Mouse (Mus musculus): ENCODE data around the gene Abcc6.
"Not testable (repeated sequence)": the region's sequence is repeated elsewhere in the genome, so short reads cannot be mapped to it uniquely, and the experiment has no call there.

Gene Abcc6

GRCm38 (mm10) chr7:45939836-45940235 is 90.3 kb downstream of the Abcc6 start:
- DNase-seq (ENCODE audit: low read depth, low spot score): no peak

DNA sequence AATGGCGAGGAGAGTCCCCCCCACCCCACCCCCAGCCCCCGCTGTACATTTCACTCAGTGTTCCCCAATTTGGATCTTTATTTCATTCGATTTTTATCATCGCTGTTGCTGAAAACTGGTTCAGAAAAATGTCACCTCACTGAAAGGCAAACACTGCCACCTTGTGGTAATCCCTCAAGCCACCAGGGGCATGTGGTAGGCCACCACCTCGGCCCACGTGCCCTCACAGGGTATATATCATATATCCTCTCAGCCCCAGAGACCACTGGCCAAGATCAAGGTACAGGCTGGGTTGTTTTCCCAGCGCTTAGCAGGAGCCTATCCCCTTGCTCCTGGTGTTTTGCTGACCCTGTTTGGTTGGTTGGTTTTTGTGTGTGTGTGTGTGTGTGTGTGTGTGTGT is 95.0 kb downstream of the Abcc6 start:
- DNase-seq (ENCODE audit: low read depth, low spot score): peak; percentile 55

- not testable (repeated sequence) for DNase-seq (ENCODE audit: low read depth, low spot score)
Measured at GRCm38 (mm10) chr7:45933766-45934165, 96.3 kb downstream of the Abcc6 start.

DNA sequence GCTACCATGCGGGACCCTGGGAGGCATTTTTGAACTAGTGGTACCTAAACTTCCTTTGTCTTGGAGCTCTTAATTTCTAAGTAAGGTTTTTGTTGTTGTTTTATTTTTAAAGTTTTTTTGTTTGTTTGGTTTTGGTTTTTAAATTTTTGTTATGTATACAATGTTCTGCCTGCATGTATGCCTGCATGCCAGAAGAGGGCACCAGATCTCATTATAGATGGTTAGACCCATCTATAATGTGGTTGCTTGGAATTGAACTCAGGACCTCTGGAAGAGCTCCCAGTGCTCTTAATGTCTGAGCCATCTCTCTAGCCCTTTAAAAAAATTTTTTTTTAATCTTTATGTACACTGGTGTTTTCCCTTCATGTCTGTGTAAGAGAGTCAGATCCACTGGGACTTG is 100.4 kb downstream of the Abcc6 start:
- DNase-seq (ENCODE audit: low read depth, low spot score): no peak

DNA sequence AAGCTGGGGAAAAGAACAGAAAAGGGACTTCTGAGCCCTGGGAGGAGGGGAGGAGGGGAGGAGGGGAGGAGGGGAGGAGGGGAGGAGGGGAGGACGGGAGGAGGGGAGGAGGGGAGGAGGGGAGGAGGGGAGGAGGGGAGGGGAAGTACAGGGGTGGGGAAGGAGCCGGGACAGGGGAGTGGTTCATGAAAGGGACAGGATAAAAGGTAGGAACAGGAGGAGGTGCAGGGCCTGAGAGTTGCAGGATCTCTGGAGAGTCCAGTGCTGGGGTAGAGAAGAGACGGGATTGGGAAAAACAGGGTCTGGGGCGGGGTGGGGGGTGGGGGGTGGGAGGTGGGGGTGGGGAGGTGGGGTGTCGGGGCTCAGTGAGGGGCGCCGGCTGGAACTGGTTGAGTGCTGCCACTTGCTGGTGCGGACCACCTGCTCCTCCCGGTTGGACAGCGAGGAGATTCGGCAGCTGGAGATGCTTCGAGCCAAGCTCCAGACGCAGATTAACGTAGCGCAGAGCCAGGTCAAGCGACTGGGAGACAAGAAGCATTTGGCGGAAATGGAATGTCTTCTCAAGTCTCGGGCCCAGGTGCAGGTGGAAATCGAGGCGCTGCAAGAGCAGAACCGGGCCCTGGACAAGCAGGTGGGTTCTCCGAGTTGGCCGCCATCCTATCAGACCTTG is 101.3 kb downstream of the Abcc6 start:
- peak; percentile 45 for DNase-seq (ENCODE audit: low read depth, low spot score)

- peak; percentile 75 for DNase-seq (ENCODE audit: low read depth, low spot score)
Measured at GRCm38 (mm10) chr7:45924429-45924816, 105.7 kb downstream of the Abcc6 start.

DNA sequence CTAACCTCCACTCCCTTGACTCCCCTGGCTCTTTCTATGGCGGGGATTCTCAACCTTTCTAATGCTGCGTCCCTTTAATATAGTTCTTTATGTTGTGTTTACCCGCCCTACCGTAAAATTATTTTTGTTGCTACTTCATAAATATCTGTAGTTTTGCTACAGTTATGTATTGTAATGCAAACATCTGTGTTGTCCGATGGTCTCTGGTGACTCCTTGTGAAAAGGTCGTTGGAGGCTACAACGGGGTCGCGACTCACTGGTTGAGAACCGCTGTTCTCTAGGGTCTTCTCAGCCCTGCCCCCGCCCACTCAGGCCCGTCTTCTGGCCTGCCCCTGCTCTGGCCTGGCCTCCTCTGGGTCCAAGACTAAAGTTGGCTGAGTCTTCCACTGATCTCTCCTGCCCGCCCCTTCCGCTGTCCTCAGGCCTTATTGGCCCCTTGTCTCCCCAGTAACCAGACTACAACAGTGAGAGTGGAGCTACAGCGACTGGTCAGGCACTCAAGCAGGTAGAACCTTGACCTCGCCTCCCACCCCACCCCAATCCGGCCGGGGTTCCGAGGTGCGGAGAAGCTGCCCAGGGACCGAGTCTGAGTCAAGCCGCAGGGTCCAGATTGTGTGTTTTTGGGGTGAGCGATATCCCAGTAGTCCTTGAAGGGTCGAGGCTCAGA is 106.2 kb downstream of the Abcc6 start, which contains the start of gene Ccdc114:
Gene Ccdc114 (plus strand): TSS at position 311 of the 667 bp plus-strand sequence.
- DNase-seq (ENCODE audit: low read depth, low spot score): peak; percentile 95

DNA sequence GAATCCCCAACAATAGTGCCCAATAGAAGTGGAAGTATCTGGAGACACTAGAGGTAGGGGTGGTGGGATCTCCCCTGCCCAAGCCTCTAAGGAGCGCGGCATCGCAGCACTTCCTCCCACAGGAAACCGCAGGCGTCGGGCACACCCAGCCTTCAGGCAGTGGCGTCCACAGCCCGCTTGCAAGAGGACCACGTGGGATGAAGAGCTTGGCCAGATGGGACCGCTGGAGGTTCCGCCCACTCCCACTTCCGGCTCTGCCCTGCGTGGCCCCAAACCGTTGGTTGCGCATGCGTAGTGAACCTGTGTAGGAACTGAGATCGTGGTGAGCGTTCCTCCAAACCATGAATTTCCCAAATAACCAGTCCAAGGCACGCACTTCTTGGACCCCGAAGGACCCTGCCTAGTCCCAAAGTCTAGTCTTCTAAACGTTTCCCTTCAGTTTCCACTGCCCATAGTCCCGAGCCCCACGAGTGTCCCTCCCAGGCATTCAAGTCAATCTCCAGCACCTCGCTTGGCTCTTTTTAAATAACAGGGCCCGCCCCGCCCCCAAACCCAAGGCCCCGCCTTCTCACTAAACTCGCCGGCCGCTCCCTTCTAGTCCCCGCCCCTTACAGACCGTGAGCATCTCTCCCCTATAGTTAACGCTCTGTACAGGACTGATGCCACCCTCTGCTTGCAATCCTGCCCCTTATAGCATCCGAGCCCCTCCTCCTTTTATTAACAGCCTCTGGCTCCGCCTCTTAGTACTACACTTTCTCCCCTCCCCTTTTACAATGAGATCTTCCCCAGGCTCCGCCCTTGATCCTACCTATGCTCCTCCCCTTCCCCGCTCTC is 107.0 kb downstream of the Abcc6 start:
- DNase-seq (ENCODE audit: low read depth, low spot score): peak; percentile 98

- DNase-seq (ENCODE audit: low read depth, low spot score): no peak
Measured at GRCm38 (mm10) chr7:45921950-45922600, 108.0 kb downstream of the Abcc6 start.

GRCm38 (mm10) chr7:45921242-45921621 is 108.9 kb downstream of the Abcc6 start, which contains the start of gene Emp3:
Gene Emp3, minus strand, starts transcription at chr7:45921404.
- DNase-seq (ENCODE audit: low read depth, low spot score): no peak

DNA sequence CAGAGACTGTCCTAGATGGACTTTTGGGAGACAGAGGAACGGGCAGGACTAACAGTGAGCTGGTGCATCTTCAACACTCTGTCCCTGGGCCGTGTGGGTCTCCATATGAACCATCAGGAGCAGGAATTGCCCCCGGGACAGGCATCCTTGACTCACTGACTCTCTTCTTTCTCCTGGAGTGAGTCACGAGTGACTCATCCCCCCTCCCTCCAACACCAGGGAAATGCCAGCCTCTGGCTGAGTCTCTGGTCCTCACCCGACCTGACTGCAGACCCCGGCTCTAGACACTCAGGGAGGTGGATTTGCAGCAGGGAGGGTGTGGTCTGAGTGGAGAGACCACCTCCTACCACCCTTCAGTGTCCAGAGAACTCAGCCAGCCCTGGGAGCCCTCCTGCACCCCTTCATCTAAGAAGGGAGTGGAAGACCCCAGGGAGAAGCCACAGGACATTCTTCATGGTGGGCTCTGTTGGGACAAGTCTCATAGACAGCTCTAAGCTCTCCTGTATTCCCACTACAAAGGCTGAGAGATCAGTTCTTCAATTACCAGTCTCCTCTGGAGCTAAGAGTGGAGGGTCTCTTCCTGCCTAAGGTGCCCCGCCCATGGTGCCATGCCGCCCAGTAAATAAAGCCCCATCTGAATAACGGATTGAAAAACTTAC is 109.4 kb downstream of the Abcc6 start:
- no peak for DNase-seq (ENCODE audit: low read depth, low spot score)

GRCm38 (mm10) chr7:45919761-45920160 is 110.3 kb downstream of the Abcc6 start:
- DNase-seq (ENCODE audit: low read depth, low spot score): no peak

DNA sequence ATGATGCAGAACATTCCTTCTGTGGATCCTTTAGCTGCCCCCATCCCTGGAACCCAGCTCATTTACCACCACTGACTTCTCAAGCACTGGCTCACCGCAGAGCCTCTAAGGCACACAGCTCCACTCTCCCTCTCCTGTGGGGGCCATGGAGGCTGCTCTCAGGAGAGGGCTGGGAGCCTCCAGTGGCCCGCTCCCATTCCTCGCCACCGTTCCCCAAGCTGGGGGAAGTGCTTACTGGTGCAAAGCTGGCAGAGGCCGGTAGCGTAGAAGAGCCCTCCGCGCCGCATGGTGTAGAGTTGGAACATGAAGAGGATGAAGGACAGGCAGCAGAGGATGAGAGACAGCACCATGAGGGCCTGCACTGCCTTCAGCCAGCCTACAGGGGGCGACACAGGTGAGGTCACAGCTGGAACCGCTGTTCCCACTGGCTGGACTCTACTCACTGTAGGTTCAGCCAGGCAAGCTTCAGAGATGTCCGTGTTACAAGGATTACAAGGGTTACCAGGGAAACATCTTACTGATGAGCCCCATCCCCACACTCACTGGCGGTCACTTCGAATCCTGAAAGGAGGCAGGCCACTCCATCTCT is 110.9 kb downstream of the Abcc6 start:
- DNase-seq (ENCODE audit: low read depth, low spot score): peak; percentile 46

DNA sequence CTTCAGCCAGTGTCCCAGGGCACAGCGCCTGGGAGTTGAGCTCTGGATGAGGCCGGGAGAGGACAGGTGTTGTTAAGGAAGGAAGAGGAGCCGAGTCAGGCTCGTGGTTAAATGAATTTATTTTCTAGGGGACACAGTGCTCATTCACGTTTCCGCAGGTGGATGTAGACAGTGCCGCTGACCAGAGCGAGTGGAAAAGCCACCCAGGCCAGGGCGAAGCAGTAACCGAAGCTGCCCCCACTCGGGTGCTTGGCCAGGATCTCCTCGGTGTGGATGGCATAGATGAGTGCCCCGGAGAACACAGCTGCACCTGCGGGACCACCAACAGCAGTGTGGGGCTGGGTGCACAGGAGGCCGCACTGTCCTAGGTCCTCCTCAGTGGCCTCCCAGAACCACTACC is 112.2 kb downstream of the Abcc6 start:
- DNase-seq (ENCODE audit: low read depth, low spot score): no peak

All from R1 (cell line).